Mouse (Mus musculus): Measurements from ENCODE around the gene Fbl.

- no peak for TF ChIP-seq GATA1 (IDR thresholded peaks at IDR 0.05; ENCODE audit: borderline replicate concordance, low read length)
- TF ChIP-seq FLI1 (IDR thresholded peaks at IDR 0.05; ENCODE audit: low read length): no peak
Observed at GRCm38 (mm10) chr7:28195414-28196098, 26.0 kb downstream of the Fbl start.
